Mouse (Mus musculus): ENCODE data around the gene Gas7.

GRCm38 (mm10) chr11:67479534-67479933 lies 24.3 kb downstream of the Gas7 start:
- TF ChIP-seq CTCF (IDR thresholded peaks at IDR 0.05) (no peak), EP300 (IDR thresholded peaks at IDR 0.05) (no peak)

All from lung, postnatal 0 days (tissue).